ENCODE assay signal across 8 mouse cellular contexts in the genomic region with DNA sequence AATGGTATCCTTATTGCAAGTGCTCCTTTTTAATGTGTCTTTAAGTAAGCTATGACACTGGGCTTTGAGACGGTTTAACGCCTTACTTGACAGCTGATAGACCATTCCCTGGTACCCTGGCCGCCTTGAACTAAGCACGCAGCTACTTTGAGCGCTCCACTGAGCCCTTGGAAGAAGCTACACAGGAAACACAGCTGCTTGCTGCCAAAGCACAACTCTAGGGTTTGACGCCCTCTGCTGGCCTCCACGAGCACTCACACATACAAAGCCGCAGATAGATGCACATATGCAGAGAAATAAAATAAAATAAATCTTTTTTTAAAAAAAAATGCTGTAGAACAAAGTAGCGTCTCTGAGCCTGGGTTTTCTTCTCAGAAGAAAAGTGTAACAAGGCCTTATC. TPM values are rescaled to one million over a fixed set of nuclear protein-coding genes. Genes with fewer than 3 reads are reported as not detected.
A peak's percentile ranks its signal among the peaks of the same experiment; 100 is the strongest.
DNase-seq lines count a peak whose midpoint lies in the region; ATAC-seq lines count a peak whose summit lies in the region.

No protein-coding gene starts in this region.

- H3K36me3 ChIP-seq in heart, embryonic 11.5 days (ENCODE audit: control insufficient read depth, insufficient read depth, low read length) = no peaks in the 10 kb centered on the region
- no peaks in the 10 kb centered on the region for H3K36me3 ChIP-seq in intestine, embryonic 15.5 days
- no peaks in the 10 kb centered on the region for H3K36me3 ChIP-seq in neural tube, embryonic 14.5 days (ENCODE audit: control insufficient read depth, insufficient read depth, low read length)

- 20% methylated on average over 9 of the region's 9 CpGs for WGBS in heart, embryonic 11.5 days (ENCODE audit: insufficient replicate concordance)
- 31% methylated on average over 9 of the region's 9 CpGs for WGBS in intestine, embryonic 15.5 days
- 22% methylated on average over 9 of the region's 9 CpGs for WGBS in neural tube, embryonic 14.5 days

- H3K4me2 ChIP-seq in heart, embryonic 11.5 days = peak overlapping the region; percentile 55
- H3K4me2 ChIP-seq in intestine, embryonic 15.5 days (replicated peaks) = peak overlapping the region; percentile 48
- H3K4me2 ChIP-seq in neural tube, embryonic 14.5 days (ENCODE audit: low read depth, low read length) = peak overlapping the region; percentile 32

- ATAC-seq in heart, embryonic 11.5 days (replicated peaks; ENCODE audit: insufficient number of reproducible peaks, low FRiP score, low TSS enrichment) = no peak
- no peak for ATAC-seq in intestine, embryonic 15.5 days
- ATAC-seq in neural tube, embryonic 14.5 days (ENCODE audit: low read depth) = peak; percentile 45; the same call in 1 of the 2 replicates

- no peak overlapping the region for H3K9ac ChIP-seq in heart, embryonic 11.5 days (ENCODE audit: low read depth, low read length)
- H3K9ac ChIP-seq in intestine, embryonic 15.5 days = no peak overlapping the region
- no peak overlapping the region; the same call in 1 of the 2 replicates for H3K9ac ChIP-seq in neural tube, embryonic 14.5 days (replicated peaks; ENCODE audit: low read depth, low read length)

- DNase-seq in heart, adult 9 months (ENCODE audit: low spot score in 2 of 2) = no peak
- DNase-seq in A20 (ENCODE audit: low read depth, low spot score) = peak; percentile 18
- peak; percentile 86 for DNase-seq in embryo, embryonic 10 days (ENCODE audit: low spot score)
- DNase-seq in frontal cortex, postnatal 14 days (ENCODE audit: low spot score in 2 of 2) = no peak
- no peak for DNase-seq in yolk sac, embryonic 10.5 days (ENCODE audit: low spot score)

- no peaks in the 10 kb centered on the region for H3K27me3 ChIP-seq in heart, embryonic 11.5 days (ENCODE audit: control insufficient read depth, insufficient read depth, low read length)
- no peaks in the 10 kb centered on the region for H3K27me3 ChIP-seq in intestine, embryonic 15.5 days (replicated peaks)
- no peaks in the 10 kb centered on the region for H3K27me3 ChIP-seq in neural tube, embryonic 14.5 days (ENCODE audit: control insufficient read depth, insufficient read depth, low read length)

- H3K9me3 ChIP-seq in heart, embryonic 11.5 days (replicated peaks; ENCODE audit: control insufficient read depth, low read length) = no peaks in the 10 kb centered on the region
- H3K9me3 ChIP-seq in intestine, embryonic 15.5 days = no peaks in the 10 kb centered on the region
- no peaks in the 10 kb centered on the region for H3K9me3 ChIP-seq in neural tube, embryonic 14.5 days (ENCODE audit: control insufficient read depth, low read length)

- no peak overlapping the region for H3K27ac ChIP-seq in heart, embryonic 11.5 days (ENCODE audit: low read depth, low read length)
- no peak overlapping the region for H3K27ac ChIP-seq in intestine, embryonic 15.5 days
- 0 out of 2 replicates have a peak overlapping the region, but pooled peaks have one; percentile 28 for H3K27ac ChIP-seq in neural tube, embryonic 14.5 days (ENCODE audit: low read depth, low read length)

- 0 out of 2 replicates have a peak, but pooled peaks cover 4% of the 10 kb centered on the region for H3K4me1 ChIP-seq in heart, embryonic 11.5 days (ENCODE audit: control insufficient read depth, insufficient read depth, low read length)
- no peaks in the 10 kb centered on the region for H3K4me1 ChIP-seq in intestine, embryonic 15.5 days (replicated peaks)
- no peaks in the 10 kb centered on the region for H3K4me1 ChIP-seq in neural tube, embryonic 14.5 days (ENCODE audit: control insufficient read depth, insufficient read depth, low read length)

- peak overlapping the region; percentile 22 for H3K4me3 ChIP-seq in heart, embryonic 11.5 days (ENCODE audit: low read depth, low read length)
- peak overlapping the region; percentile 14; the same call in 1 of the 2 replicates for H3K4me3 ChIP-seq in intestine, embryonic 15.5 days (replicated peaks)
- H3K4me3 ChIP-seq in neural tube, embryonic 14.5 days (ENCODE audit: low read depth, low read length) = peak overlapping the region; percentile 16; the same call in 1 of the 2 replicates

RNA-seq across cellular contexts. Expression of a gene that starts 4.0 kb away (rescaled TPM):
- polyA plus RNA-seq in heart, embryonic 11.5 days (2014; fragmentation: Nextera tagmentation; extraction: Ambion mirVana) = 1.1 and 1.9 TPM in 2 replicates
- 0.15 and 0.29 TPM in 2 replicates for polyA plus RNA-seq in intestine, embryonic 15.5 days (2015; fragmentation: Nextera tagmentation; extraction: Ambion mirVana)
- polyA plus RNA-seq in neural tube, embryonic 14.5 days (2014; fragmentation: Nextera tagmentation; extraction: Ambion mirVana) = 0.35 TPM in 1 of 2 replicates, not detected in the other

RNA-seq across cellular contexts. Expression of a gene that starts 14.5 kb away (rescaled TPM):
- not detected in 2 replicates for polyA plus RNA-seq in heart, embryonic 11.5 days (2014; fragmentation: Nextera tagmentation; extraction: Ambion mirVana)
- not detected in 2 replicates for polyA plus RNA-seq in intestine, embryonic 15.5 days (2015; fragmentation: Nextera tagmentation; extraction: Ambion mirVana)
- not detected in 2 replicates for polyA plus RNA-seq in neural tube, embryonic 14.5 days (2014; fragmentation: Nextera tagmentation; extraction: Ambion mirVana)

RNA-seq across cellular contexts. Expression of a gene that starts 18.5 kb away (rescaled TPM):
- polyA plus RNA-seq in heart, embryonic 11.5 days (2014; fragmentation: Nextera tagmentation; extraction: Ambion mirVana) = not detected in 2 replicates
- polyA plus RNA-seq in intestine, embryonic 15.5 days (2015; fragmentation: Nextera tagmentation; extraction: Ambion mirVana) = not detected in 2 replicates
- polyA plus RNA-seq in neural tube, embryonic 14.5 days (2014; fragmentation: Nextera tagmentation; extraction: Ambion mirVana) = not detected in 2 replicates

RNA-seq across cellular contexts. Expression of a gene that starts 54.5 kb away (rescaled TPM):
- 3.4 and 4.2 TPM in 2 replicates for polyA plus RNA-seq in heart, embryonic 11.5 days (2014; fragmentation: Nextera tagmentation; extraction: Ambion mirVana)
- polyA plus RNA-seq in intestine, embryonic 15.5 days (2015; fragmentation: Nextera tagmentation; extraction: Ambion mirVana) = 4.5 and 6.2 TPM in 2 replicates
- polyA plus RNA-seq in neural tube, embryonic 14.5 days (2014; fragmentation: Nextera tagmentation; extraction: Ambion mirVana) = 2.6 and 3.3 TPM in 2 replicates

Comparison
In these comparisons a context has a peak if more than half of its experiments do, and no peak if none do; other contexts are left out.
1. DNase-seq: peak in A20 (single experiment) and embryo, embryonic 10 days (single experiment); none in heart, adult 9 months (0 of 2), frontal cortex, postnatal 14 days (0 of 2) and yolk sac, embryonic 10.5 days (single experiment).
2. Peak in every context shown above with its lines, with median percentiles within 50 percentile points of each other: H3K4me2 ChIP-seq and H3K4me3 ChIP-seq.